Mouse (Mus musculus): ENCODE measurements at regions not wholly inside any gene's neighbourhood (a gene's known extent, or its start where the extent isn't known, plus 50 kb on each side); places are given as distances from the start of the nearest gene placed in this dataset.

DNA sequence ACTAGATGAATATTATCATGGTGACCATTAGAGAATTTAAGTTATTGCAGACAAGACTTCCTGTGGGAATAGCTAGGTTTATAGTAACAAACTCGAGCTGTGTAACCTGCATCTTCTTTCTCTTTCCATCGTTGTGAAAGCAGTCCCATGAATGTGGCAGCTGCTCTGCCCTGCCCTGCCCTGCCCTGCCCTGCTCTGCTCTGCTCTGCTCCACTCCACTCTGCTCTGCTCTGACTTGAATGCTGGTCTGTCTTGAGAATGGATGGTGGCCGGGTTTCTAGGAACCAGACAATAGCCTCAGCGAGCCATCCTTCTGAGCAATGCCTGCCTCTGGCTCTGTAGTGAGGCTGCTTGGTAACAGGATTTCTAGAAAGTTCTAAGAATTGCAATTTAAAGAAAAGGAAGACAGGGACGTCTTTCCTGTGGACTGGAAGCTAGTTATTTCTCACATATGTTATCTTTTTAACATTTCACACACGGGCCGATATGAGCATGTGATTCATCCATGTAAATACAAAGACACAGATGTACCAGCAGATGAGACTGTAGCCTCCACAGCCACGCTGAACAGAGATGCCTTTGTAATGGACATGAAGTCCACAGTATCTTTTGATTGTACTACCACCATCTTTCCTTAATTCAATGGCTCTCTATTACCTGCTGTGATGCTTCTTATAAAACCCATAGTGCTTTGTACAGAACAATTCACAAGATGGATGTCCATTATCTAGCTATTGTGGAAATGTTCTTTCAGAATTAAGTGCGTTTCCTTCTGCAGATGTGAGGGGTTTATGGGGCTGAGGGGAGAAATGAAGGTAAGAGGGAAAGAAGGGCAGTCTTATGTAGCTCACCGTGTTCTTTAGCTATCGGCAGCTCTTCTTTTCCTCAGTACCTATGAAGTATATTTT lies 295.4 kb downstream of the Arl4a start:
- Histone ChIP-seq H3K4me1 (replicated peaks; ENCODE audit: control insufficient read depth, insufficient read depth, low read length) (no peaks in the 10 kb centered on the region), H3K36me3 (ENCODE audit: control insufficient read depth, insufficient read depth) (no peaks in the 10 kb centered on the region), H3K9ac (replicated peaks; ENCODE audit: low read depth, low read length) (no peak overlapping the region), H3K27ac (ENCODE audit: low read length) (no peak overlapping the region), H3K9me3 (ENCODE audit: control insufficient read depth, low read length) (no peaks in the 10 kb centered on the region), H3K27me3 (replicated peaks; ENCODE audit: control insufficient read depth, insufficient read depth, low read length) (no peaks in the 10 kb centered on the region), H3K4me2 (ENCODE audit: low read length) (no peak overlapping the region), H3K4me3 (replicated peaks; ENCODE audit: low read length) (no peak overlapping the region)
- WGBS: 45% methylated on average over 11 of the region's 11 CpGs
- peak; percentile 43; the same call in 1 of the 2 replicates for ATAC-seq

DNA sequence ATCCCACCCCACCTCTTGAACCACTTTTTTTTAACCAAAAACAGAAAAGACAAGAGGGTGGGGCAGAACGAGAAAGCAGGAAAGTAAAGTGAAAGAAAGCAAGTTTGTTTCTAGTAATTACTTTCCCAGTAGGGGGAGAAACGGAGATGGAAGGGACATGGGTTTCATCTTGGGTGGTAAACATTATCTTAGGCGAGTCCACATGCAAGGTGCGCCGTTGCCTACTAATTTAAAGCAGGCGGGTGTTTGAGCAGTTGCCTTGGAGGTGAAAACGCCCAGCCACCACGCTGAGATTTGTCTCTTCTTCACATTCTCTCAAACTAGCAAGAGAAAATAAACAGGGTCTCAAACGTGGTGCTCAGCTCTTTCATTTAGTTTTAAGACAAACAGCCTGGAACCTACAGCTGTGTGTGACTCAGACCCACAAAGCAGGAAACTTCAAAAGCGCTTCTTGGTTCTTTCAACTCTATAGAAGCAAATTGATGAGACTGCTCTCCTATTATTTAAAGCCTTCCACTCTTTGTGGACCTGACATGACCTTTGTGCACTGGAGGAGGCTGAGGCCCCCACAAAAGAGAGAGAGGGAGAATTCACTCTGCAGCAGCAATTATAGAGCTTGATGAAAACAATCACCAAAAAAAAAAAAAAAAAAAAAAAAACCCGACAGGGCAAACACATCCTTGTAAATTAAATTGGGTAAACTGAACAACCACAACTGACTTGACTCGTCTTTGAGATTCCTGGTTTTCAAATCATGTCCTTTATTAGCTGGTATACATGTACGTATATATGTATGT lies 296.6 kb downstream of the Arl4a start:
- H3K36me3 ChIP-seq (ENCODE audit: control insufficient read depth, insufficient read depth): no peaks in the 10 kb centered on the region
- no peaks in the 10 kb centered on the region for H3K9me3 ChIP-seq (ENCODE audit: control insufficient read depth, low read length)
- H3K4me2 ChIP-seq (ENCODE audit: low read length): no peak overlapping the region
- no peaks in the 10 kb centered on the region for H3K27me3 ChIP-seq (replicated peaks; ENCODE audit: control insufficient read depth, insufficient read depth, low read length)
- no peak overlapping the region for H3K9ac ChIP-seq (replicated peaks; ENCODE audit: low read depth, low read length)
- 12% methylated on average over 13 of the region's 13 CpGs for WGBS
- ATAC-seq: no peak
- 0 out of 2 replicates have a peak, but pooled peaks cover 3% of the 10 kb centered on the region for H3K4me1 ChIP-seq (replicated peaks; ENCODE audit: control insufficient read depth, insufficient read depth, low read length)
- no peak overlapping the region for H3K27ac ChIP-seq (ENCODE audit: low read length)
- no peak overlapping the region for H3K4me3 ChIP-seq (replicated peaks; ENCODE audit: low read length)

DNA sequence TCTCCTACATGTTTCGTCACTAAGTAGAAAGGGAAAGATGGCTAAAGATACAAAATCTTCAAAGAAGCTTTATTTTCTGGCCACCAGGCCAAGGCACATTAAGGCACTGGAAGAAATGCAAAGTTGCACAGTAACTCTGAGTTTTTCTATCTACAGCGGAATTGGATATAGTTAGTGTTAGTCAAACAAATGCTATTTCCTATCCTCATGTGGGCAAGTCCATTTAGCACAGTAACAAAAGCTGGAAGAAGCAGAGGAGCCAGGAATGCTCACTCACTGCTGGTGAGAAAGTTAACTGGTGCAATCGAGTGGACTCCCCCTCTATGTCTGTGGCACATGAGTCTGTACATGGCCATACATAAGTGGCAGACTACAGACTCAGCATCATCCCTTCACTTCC lies 300.9 kb downstream of the Arl4a start:
- no peaks in the 10 kb centered on the region for H3K9me3 ChIP-seq (ENCODE audit: control insufficient read depth, low read length)
- peaks cover 8% of the 10 kb centered on the region; the same call in 1 of the 2 replicates for H3K4me1 ChIP-seq (replicated peaks; ENCODE audit: control insufficient read depth, insufficient read depth, low read length)
- H3K4me3 ChIP-seq (replicated peaks; ENCODE audit: low read length): no peak overlapping the region
- no peak overlapping the region for H3K9ac ChIP-seq (replicated peaks; ENCODE audit: low read depth, low read length)
- ATAC-seq: no peak
- H3K36me3 ChIP-seq (ENCODE audit: control insufficient read depth, insufficient read depth): no peaks in the 10 kb centered on the region
- no peak overlapping the region for H3K4me2 ChIP-seq (ENCODE audit: low read length)
- H3K27me3 ChIP-seq (replicated peaks; ENCODE audit: control insufficient read depth, insufficient read depth, low read length): no peaks in the 10 kb centered on the region
- 88% methylated on average over 3 of the region's 3 CpGs for WGBS
- H3K27ac ChIP-seq (ENCODE audit: low read length): no peak overlapping the region

DNA sequence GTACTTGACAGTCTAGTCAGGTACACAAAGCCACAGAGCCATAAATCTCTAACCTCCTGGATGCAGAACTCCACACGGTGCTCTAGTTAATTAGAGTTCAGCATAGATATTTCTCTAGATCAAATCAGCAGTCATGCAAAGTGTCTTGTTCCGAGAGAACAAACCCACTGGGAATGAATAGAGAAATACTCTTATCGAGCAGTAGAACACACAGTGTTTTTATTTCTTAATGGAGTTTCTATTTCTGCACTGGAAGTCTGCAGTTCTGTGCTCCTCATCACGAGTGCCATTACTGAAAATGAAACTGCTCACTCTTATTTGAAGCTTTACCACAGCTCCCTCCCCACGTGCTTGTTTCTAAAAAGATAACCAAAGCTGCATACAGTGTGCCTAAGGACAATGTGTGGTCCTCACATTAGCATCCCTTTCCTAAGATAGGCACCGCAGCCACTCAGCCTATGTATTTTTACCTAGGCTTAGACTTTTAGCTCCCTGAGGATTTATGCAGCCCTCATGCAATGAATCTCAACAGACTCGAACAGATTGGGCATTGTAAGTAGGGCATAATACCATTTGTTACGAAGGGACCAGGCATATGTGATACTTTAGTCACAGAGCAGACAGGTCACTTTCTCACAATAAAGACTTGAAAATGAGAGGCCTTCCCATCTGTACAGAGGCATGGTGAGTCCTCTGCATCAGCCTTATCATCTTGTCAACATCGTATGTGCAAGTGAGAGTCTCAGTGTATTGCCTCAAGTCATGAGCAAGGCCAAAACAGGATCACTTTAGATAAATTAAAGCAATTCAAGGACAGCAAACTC lies 301.5 kb downstream of the Arl4a start:
- ATAC-seq: peak; percentile 34; the same call in 1 of the 2 replicates
- H3K36me3 ChIP-seq (ENCODE audit: control insufficient read depth, insufficient read depth): no peaks in the 10 kb centered on the region
- H3K4me1 ChIP-seq (replicated peaks; ENCODE audit: control insufficient read depth, insufficient read depth, low read length): peaks cover 8% of the 10 kb centered on the region; the same call in 1 of the 2 replicates
- H3K27ac ChIP-seq (ENCODE audit: low read length): no peak overlapping the region
- no peak overlapping the region for H3K4me3 ChIP-seq (replicated peaks; ENCODE audit: low read length)
- no peaks in the 10 kb centered on the region for H3K9me3 ChIP-seq (ENCODE audit: control insufficient read depth, low read length)
- H3K27me3 ChIP-seq (replicated peaks; ENCODE audit: control insufficient read depth, insufficient read depth, low read length): no peaks in the 10 kb centered on the region
- no peak overlapping the region for H3K4me2 ChIP-seq (ENCODE audit: low read length)
- 38% methylated on average over 9 of the region's 9 CpGs for WGBS
- no peak overlapping the region for H3K9ac ChIP-seq (replicated peaks; ENCODE audit: low read depth, low read length)

DNA sequence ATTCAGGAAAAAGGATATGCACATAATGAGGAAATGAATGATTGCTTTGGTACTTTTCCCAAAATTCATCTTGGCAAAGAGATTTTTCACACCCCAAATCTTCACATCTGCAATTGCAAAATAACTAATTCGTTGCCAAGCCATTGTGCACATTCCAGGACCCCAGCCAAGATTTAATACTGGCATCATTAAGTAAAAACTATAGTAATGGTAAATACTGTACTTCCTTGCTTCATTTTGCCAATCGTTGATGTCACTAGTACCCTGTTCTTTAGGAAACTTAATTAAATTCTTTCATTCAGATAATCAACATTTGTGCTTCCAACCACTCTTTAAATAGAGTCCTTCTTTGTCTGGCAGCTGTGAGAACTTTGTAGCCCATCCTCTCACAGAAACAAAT lies 303.6 kb downstream of the Arl4a start:
- H3K4me1 ChIP-seq (replicated peaks; ENCODE audit: control insufficient read depth, insufficient read depth, low read length): peaks cover 8% of the 10 kb centered on the region; the same call in 1 of the 2 replicates
- H3K4me3 ChIP-seq (replicated peaks; ENCODE audit: low read length): no peak overlapping the region
- H3K27ac ChIP-seq (ENCODE audit: low read length): no peak overlapping the region
- H3K4me2 ChIP-seq (ENCODE audit: low read length): no peak overlapping the region
- no peaks in the 10 kb centered on the region for H3K36me3 ChIP-seq (ENCODE audit: control insufficient read depth, insufficient read depth)
- no peak overlapping the region for H3K9ac ChIP-seq (replicated peaks; ENCODE audit: low read depth, low read length)
- WGBS: 7% methylated on average over 2 of the region's 2 CpGs
- peak; percentile 62 for ATAC-seq
- H3K9me3 ChIP-seq (ENCODE audit: control insufficient read depth, low read length): no peaks in the 10 kb centered on the region
- H3K27me3 ChIP-seq (replicated peaks; ENCODE audit: control insufficient read depth, insufficient read depth, low read length): no peaks in the 10 kb centered on the region

DNA sequence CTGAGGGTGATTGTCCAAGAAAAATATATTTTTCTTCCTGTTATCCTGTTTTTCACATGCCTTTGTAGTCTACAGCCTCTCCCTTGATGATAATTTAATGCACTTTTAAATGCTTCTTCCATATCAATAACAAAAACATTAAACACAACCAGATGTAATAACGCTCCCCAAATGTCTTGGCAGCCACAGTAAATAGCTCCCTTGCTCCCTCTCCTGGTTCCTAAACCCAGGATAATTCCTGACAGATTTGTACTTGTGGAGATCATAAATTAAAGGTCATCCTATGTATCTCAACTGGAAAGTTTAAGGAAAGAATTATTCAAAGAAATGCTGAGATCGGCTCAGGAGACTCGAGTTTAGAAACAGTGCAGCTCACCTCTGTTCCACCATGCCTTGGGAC lies 306.6 kb downstream of the Arl4a start:
- Histone ChIP-seq H3K4me3 (replicated peaks; ENCODE audit: low read length) (no peak overlapping the region), H3K9me3 (ENCODE audit: control insufficient read depth, low read length) (no peaks in the 10 kb centered on the region), H3K4me1 (replicated peaks; ENCODE audit: control insufficient read depth, insufficient read depth, low read length) (peaks cover 5% of the 10 kb centered on the region; the same call in 1 of the 2 replicates), H3K27ac (ENCODE audit: low read length) (no peak overlapping the region), H3K9ac (replicated peaks; ENCODE audit: low read depth, low read length) (no peak overlapping the region), H3K4me2 (ENCODE audit: low read length) (no peak overlapping the region), H3K27me3 (replicated peaks; ENCODE audit: control insufficient read depth, insufficient read depth, low read length) (no peaks in the 10 kb centered on the region), H3K36me3 (ENCODE audit: control insufficient read depth, insufficient read depth) (no peaks in the 10 kb centered on the region)
- 80% methylated on average over 3 of the region's 3 CpGs for WGBS
- ATAC-seq: no peak

DNA sequence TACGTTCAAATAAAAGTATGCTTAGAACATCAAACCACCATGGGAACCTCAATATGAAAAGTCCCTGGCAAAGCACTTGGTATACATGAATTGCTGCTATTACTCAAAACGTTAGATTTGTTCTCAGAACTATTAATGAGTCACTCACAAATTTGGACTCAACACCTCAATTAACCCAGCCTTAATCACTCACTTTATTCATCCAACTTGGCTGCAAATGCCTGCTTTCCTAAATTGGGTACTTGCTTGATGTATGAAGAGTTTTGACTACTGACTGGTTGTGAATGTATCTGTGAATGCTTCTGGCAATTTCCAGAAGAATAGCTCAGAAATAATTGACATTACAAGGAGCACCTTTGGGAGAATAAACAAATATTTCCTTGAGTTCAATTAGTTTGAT lies 308.6 kb downstream of the Arl4a start:
- no peak for ATAC-seq

DNA sequence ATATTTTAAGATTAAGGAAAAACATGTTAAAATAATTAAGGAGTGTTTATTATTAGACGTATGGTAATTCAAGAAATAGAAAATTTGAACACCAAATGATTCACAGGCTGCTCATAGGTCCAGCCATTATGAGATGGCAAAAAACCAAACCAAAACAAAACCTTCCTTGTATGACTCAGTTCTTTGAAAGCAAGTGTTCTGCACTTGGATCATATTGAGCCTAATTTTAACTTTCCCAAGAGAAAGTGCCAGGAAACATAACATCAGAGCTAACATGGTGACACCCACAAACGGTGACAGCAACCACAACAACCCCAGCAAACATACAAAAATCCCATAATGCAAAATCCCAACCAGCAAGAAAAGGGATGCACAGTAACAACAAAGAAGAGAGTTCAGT lies 313.7 kb downstream of the Arl4a start:
- Histone ChIP-seq H3K4me3 (replicated peaks; ENCODE audit: low read length) (no peak overlapping the region), H3K27ac (ENCODE audit: low read length) (no peak overlapping the region), H3K9me3 (ENCODE audit: control insufficient read depth, low read length) (no peaks in the 10 kb centered on the region), H3K4me2 (ENCODE audit: low read length) (no peak overlapping the region), H3K4me1 (replicated peaks; ENCODE audit: control insufficient read depth, insufficient read depth, low read length) (no peaks in the 10 kb centered on the region), H3K9ac (replicated peaks; ENCODE audit: low read depth, low read length) (no peak overlapping the region), H3K36me3 (ENCODE audit: control insufficient read depth, insufficient read depth) (no peaks in the 10 kb centered on the region), H3K27me3 (replicated peaks; ENCODE audit: control insufficient read depth, insufficient read depth, low read length) (no peaks in the 10 kb centered on the region)
- ATAC-seq: no peak
- 82% methylated on average over 2 of the region's 2 CpGs for WGBS

More for the DNA sequence above, 308.6 kb downstream of the Arl4a start:
- Histone ChIP-seq H3K9ac (replicated peaks; ENCODE audit: low read depth, low read length) (no peak overlapping the region), H3K27me3 (replicated peaks; ENCODE audit: control insufficient read depth, insufficient read depth, low read length) (no peaks in the 10 kb centered on the region), H3K36me3 (ENCODE audit: control insufficient read depth, insufficient read depth) (no peaks in the 10 kb centered on the region), H3K4me1 (replicated peaks; ENCODE audit: control insufficient read depth, insufficient read depth, low read length) (peaks cover 2% of the 10 kb centered on the region; the same call in 1 of the 2 replicates), H3K27ac (ENCODE audit: low read length) (no peak overlapping the region), H3K4me2 (ENCODE audit: low read length) (no peak overlapping the region), H3K4me3 (replicated peaks; ENCODE audit: low read length) (no peak overlapping the region), H3K9me3 (ENCODE audit: control insufficient read depth, low read length) (no peaks in the 10 kb centered on the region)
- WGBS: 44% methylated on average over 2 of the region's 2 CpGs

Data from forebrain, embryonic 16.5 days (tissue).